Mouse (Mus musculus) spleen, postnatal 14 days (tissue): ENCODE data around the gene Glb1l.
"Not testable (repeated sequence)": the region's sequence is repeated elsewhere in the genome, so short reads cannot be mapped to it uniquely, and the experiment has no call there.

Experiments
- DNase-seq, 2 experiments: peaks; one replicate each; pipeline ENCODE4 v3.0.0; 2021 to 2022; ENCODE audit warnings: low spot score in 2 of 2

Gene Glb1l

GRCm38 (mm10) chr1:75210136-75211087 is at the start of gene Glb1l, which contains the start of gene Stk16:
TSS of gene Glb1l (minus strand) at chr1:75210813.
TSS of gene Stk16 (plus strand) at chr1:75210838.
- peak; percentile 91 to 98 for DNase-seq

- DNase-seq = no peak
These were observed 45.0 kb upstream of the Glb1l start for GRCm38 (mm10) chr1:75255516-75256046.

GRCm38 (mm10) chr1:75254625-75255013 is 44.0 kb upstream of the Glb1l start:
- DNase-seq = no peak

- peak; percentile 77 to 89 for DNase-seq
These were observed 43.4 kb upstream of the Glb1l start for GRCm38 (mm10) chr1:75253849-75254624.

- DNase-seq = no peak
These were observed 42.4 kb upstream of the Glb1l start for GRCm38 (mm10) chr1:75253029-75253428.

GRCm38 (mm10) chr1:75252308-75252707 is 41.7 kb upstream of the Glb1l start:
- no peak for DNase-seq

GRCm38 (mm10) chr1:75251112-75251970 is 40.7 kb upstream of the Glb1l start:
- peak; percentile 82 to 88 for DNase-seq

- DNase-seq = no peak
These were observed 39.9 kb upstream of the Glb1l start for GRCm38 (mm10) chr1:75250498-75250897.

- no peak for DNase-seq
These were observed 37.6 kb upstream of the Glb1l start for GRCm38 (mm10) chr1:75248041-75248772.

- DNase-seq = no peak
These were observed 36.7 kb upstream of the Glb1l start for GRCm38 (mm10) chr1:75247071-75247930.

GRCm38 (mm10) chr1:75244836-75245235 is 34.2 kb upstream of the Glb1l start:
- no peak for DNase-seq

- DNase-seq = no peak
These were observed 33.7 kb upstream of the Glb1l start for GRCm38 (mm10) chr1:75244175-75244826.

- no peak for DNase-seq
These were observed 32.8 kb upstream of the Glb1l start for GRCm38 (mm10) chr1:75243411-75243810.

GRCm38 (mm10) chr1:75239591-75239990 is 29.0 kb upstream of the Glb1l start:
- DNase-seq = no peak

- DNase-seq = peak; percentile 79 to 82
These were observed 25.8 kb upstream of the Glb1l start, which contains the start of gene Dnajb2 for GRCm38 (mm10) chr1:75236117-75237050. TSS of gene Dnajb2 (plus strand) at chr1:75236406.

- DNase-seq = peak; percentile 54 to 67
These were observed 24.0 kb upstream of the Glb1l start for GRCm38 (mm10) chr1:75234606-75235005.

- not testable (repeated sequence) for DNase-seq
These were observed 21.9 kb upstream of the Glb1l start for GRCm38 (mm10) chr1:75232489-75232888.

- no peak for DNase-seq
These were observed 21.1 kb upstream of the Glb1l start, which contains the start of gene A630095N17Rik for GRCm38 (mm10) chr1:75231664-75232152. TSS of gene A630095N17Rik (minus strand) at chr1:75232102.
